Mouse (Mus musculus) kidney, adult 2 months (tissue): Measurements from ENCODE around the gene Chrm3.

ENCODE experiments used
- CTCF ChIP-seq: fragments of 200-500 bp; conservative IDR thresholded peaks from 2 replicates; pipeline ENCODE4 v1.5.1; 2011; ENCODE audit warnings: low read depth, mild to moderate bottlenecking, control low read depth, low read length, moderate library complexity, mixed read lengths; ENCODE audit not compliant: insufficient read depth, insufficient read length
- POLR2A ChIP-seq: fragments of 200-500 bp; IDR thresholded peaks from one replicate; pipeline ENCODE4 v1.6.1; 2011; ENCODE audit warnings: low read depth, low read length, control low read depth

GRCm38 (mm10) chr13:10002916-10003315 lies 357.7 kb downstream of the Chrm3 start:
- no peak for TF ChIP-seq POLR2A
- TF ChIP-seq CTCF = no peak
